Mouse (Mus musculus) lung, embryonic 16.5 days (tissue): ENCODE measurements around the gene Kptn. TPM values are rescaled to one million over a fixed set of nuclear protein-coding genes. Genes with fewer than 3 reads are reported as not detected.

Source experiments
- ATAC-seq: fragments of 200-750 bp; cut with Nextera tagmentation; 2 replicates; pipeline ENCODE4 v1.8.0; 2017; ENCODE audit warnings: low read depth, mild to moderate bottlenecking, moderate library complexity
- H3K27ac ChIP-seq: fragments of 300-500 bp; sonication (generic); 2 replicates; pipeline ENCODE4 v1.5.1; 2014; ENCODE audit warnings: mild to moderate bottlenecking, control low read depth, low read length
- H3K27me3 ChIP-seq: fragments of 300-500 bp; sonication (generic); 2 replicates; pipeline ENCODE4 v1.6.1; 2014; ENCODE audit warnings: low read depth, low read length, mixed read lengths; ENCODE audit not compliant: control insufficient read depth, insufficient read depth
- H3K36me3 ChIP-seq: fragments of 300-500 bp; sonication (generic); 2 replicates; pipeline ENCODE4 v1.6.1; 2014; ENCODE audit warnings: low read length; ENCODE audit not compliant: control insufficient read depth, insufficient read depth
- H3K4me1 ChIP-seq: fragments of 300-500 bp; sonication (generic); replicated peaks from 2 replicates; pipeline ENCODE4 v1.6.1; 2014; ENCODE audit warnings: low read length, mixed read lengths; ENCODE audit not compliant: control insufficient read depth, insufficient read depth
- H3K4me2 ChIP-seq: fragments of 300-500 bp; sonication (generic); 2 replicates; pipeline ENCODE4 v1.6.1; 2014; ENCODE audit warnings: low read depth, low read length, control low read depth
- H3K4me3 ChIP-seq: fragments of 300-500 bp; sonication (generic); 2 replicates; pipeline ENCODE4 v1.5.1; 2014; ENCODE audit warnings: mild to moderate bottlenecking, low read length, control low read depth
- H3K9ac ChIP-seq: fragments of 300-500 bp; sonication (generic); 2 replicates; pipeline ENCODE4 v1.6.1; 2014; ENCODE audit warnings: low read length, control low read depth
- H3K9me3 ChIP-seq: fragments of 300-500 bp; sonication (generic); 2 replicates; pipeline ENCODE4 v1.6.1; 2016; ENCODE audit warnings: low read length; ENCODE audit not compliant: control insufficient read depth
- WGBS: fragments of 180-500 bp; shearing (Covaris S2); extraction: QIAGEN DNeasy Blood & Tissue Kit; methylation state at CpG from one replicate; pipeline ENCODE4 v1.1.7; 2014; 5-methylcytosine and 5-hydroxymethylcytosine counted together
- polyA plus RNA-seq: library from polyadenylated mRNA; unstranded; fragments of >200 nt; fragmentation: Nextera tagmentation; extraction: Ambion mirVana; gene quantifications from 2 replicates; pipeline ENCODE4 v1.2.1, GENCODE M21; 2015

Gene Kptn
- polyA plus RNA-seq, 1 experiment from 2014 or later: 28.3 TPM

DNA sequence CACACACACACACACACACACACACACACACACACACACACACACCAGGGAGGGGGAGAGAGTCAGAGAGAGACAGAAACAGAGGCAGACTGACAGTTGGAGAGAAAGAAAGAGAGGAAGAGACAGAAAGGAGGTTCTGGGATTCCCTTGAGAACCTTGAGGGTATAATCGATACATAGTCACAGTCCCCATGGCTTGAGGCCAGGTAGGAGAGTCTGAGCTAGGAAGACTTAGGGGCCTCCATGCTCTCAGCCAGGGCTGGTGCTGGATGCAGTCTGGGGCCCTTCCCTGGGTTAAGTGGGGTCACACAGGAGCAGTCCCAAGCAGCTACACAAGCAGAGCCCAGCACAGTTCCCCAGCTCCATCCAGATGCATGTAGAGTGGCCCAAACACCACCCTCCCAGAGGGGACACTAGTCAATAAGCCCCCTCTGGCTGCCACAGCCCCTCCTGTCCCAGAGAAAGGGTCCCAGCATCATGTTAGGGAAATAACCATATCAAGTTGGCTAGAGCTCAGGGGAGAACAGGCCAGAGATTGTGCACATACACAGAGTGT is 53.0 kb downstream of the Kptn start:
- Histone ChIP-seq H3K36me3 (no peaks in the 10 kb centered on the region), H3K27ac (no peak overlapping the region)
- ATAC-seq: no peak

GRCm38 (mm10) chr7:16173146-16173545 is 53.5 kb downstream of the Kptn start:
- 60% methylated on average over 5 of the region's 5 CpGs for WGBS
- no peak for ATAC-seq

More for the DNA sequence above, 53.0 kb downstream of the Kptn start:
- WGBS: 15% methylated on average over 1 of the region's 1 CpGs
- no peaks in the 10 kb centered on the region for H3K27me3 ChIP-seq
- peaks cover 1% of the 10 kb centered on the region for H3K9me3 ChIP-seq
- no peak overlapping the region for H3K4me2 ChIP-seq
- H3K9ac ChIP-seq: no peak overlapping the region
- peaks cover 6% of the 10 kb centered on the region; the same call in 1 of the 2 replicates for H3K4me1 ChIP-seq
- no peak overlapping the region for H3K4me3 ChIP-seq

DNA sequence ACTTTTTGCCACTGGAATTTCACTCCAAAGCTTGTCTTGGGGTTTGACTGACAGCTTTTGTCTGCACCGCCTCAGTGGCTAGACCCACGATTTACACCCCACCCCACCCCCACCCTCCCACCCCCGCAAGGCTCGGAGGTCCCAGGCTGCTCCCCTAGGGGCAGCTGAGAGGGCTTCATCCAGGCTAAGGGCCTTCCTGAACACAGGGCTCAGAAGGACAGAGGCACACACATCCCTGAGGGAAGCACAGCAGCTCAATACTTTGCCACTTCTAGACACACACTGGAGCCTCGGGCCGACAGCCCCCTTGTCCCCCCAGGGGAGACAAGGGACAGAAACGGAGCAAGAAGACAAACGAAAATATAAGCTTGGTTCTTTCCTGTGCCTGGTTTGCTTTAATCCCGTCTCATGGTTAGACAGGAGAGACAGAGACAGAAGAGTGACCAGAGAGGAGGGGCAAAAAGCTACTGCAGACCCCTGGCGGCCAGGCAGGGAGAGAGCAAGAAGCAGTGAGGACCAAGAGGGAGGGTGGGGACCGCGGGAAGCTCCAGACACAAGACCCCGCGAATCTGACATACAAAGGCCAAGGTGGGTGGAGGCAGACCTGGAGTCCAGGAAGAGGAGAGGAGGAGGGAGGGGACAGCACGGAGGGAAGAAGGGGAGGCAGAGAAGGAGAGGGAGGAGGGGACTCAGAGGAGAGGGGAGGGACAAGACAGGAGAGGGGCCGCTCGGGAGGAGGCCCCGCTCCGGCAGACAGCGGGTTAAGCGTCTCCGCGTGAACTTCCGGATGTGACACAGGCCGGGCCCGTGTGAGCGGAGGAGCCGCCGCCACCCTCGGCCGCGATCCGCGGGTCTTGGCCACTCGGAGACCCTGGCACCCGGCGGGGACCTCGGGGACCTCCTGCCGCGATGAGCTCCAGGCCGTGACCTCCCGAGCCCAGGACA is 55.2 kb downstream of the Kptn start, which contains the start of gene Meis3:
TSS of gene Meis3 (plus strand) at position 494 of the 945 bp plus-strand sequence.
- under 1% methylated on average over 42 of the region's 42 CpGs for WGBS
- Histone ChIP-seq H3K9ac (peak within 1 kb of the TSS; percentile 73), H3K27me3 (no peaks in the 10 kb centered on the region), H3K36me3 (no peaks in the 10 kb centered on the region), H3K4me1 (peaks cover 6% of the 10 kb centered on the region; the same call in 1 of the 2 replicates), H3K4me2 (peak within 1 kb of the TSS; percentile 78), H3K9me3 (no peaks in the 10 kb centered on the region), H3K27ac (no peak within 1 kb of the TSS), H3K4me3 (peak within 1 kb of the TSS; percentile 63)
- ATAC-seq: peak; percentile 94

More at GRCm38 (mm10) chr7:16173146-16173545, 53.5 kb downstream of the Kptn start:
- peaks cover 6% of the 10 kb centered on the region; the same call in 1 of the 2 replicates for H3K4me1 ChIP-seq
- H3K36me3 ChIP-seq: no peaks in the 10 kb centered on the region
- H3K9me3 ChIP-seq: no peaks in the 10 kb centered on the region; the same call in 1 of the 2 replicates
- H3K9ac ChIP-seq: no peak overlapping the region
- no peak overlapping the region for H3K27ac ChIP-seq
- no peaks in the 10 kb centered on the region for H3K27me3 ChIP-seq
- H3K4me2 ChIP-seq: no peak overlapping the region
- H3K4me3 ChIP-seq: no peak overlapping the region

GRCm38 (mm10) chr7:16175542-16175931 is 55.8 kb downstream of the Kptn start:
- WGBS: 0% methylated on average over 10 of the region's 10 CpGs
- Histone ChIP-seq H3K27me3 (no peaks in the 10 kb centered on the region), H3K9me3 (no peaks in the 10 kb centered on the region), H3K4me2 (peak overlapping the region; percentile 78), H3K27ac (no peak overlapping the region), H3K4me3 (peak overlapping the region; percentile 63), H3K36me3 (no peaks in the 10 kb centered on the region), H3K4me1 (peaks cover 6% of the 10 kb centered on the region; the same call in 1 of the 2 replicates), H3K9ac (peak overlapping the region; percentile 73)
- ATAC-seq: peak; percentile 10

Other genes with a start within 250 kb of the Kptn start
- not detected in 2 replicates for gene Crx, start 239.9 kb upstream of the Kptn start, polyA plus RNA-seq
- gene Crxos, start 237.3 kb upstream of the Kptn start, polyA plus RNA-seq: not detected in 2 replicates
- 755 and 791 TPM in 2 replicates for gene Selenow, start 197.5 kb upstream of the Kptn start, polyA plus RNA-seq
- 185 and 189 TPM in 2 replicates for gene Nop53, start 173.8 kb upstream of the Kptn start, polyA plus RNA-seq
- 95.0 and 109 TPM in 2 replicates for gene Ehd2, start 152.3 kb upstream of the Kptn start, polyA plus RNA-seq
- 5.9 TPM in 2 replicates for gene Bicra, start 72.0 kb upstream of the Kptn start, polyA plus RNA-seq
- gene Zfp541, start 58.1 kb upstream of the Kptn start, polyA plus RNA-seq: 0.06 TPM in 1 of 2 replicates, not detected in the other
- 167 and 202 TPM in 2 replicates for gene Napa, start 21.4 kb upstream of the Kptn start, polyA plus RNA-seq
- 0.08 and 0.10 TPM in 2 replicates for gene Slc8a2, start 9.9 kb downstream of the Kptn start, polyA plus RNA-seq
- gene Meis3, start 55.2 kb downstream of the Kptn start, polyA plus RNA-seq: 19.5 and 19.8 TPM in 2 replicates
- gene Dhx34, start 102.1 kb downstream of the Kptn start, polyA plus RNA-seq: 13.8 and 14.9 TPM in 2 replicates
- 0.44 and 0.53 TPM in 2 replicates for gene C5ar2, start 124.3 kb downstream of the Kptn start, polyA plus RNA-seq
- gene C5ar1, start 139.6 kb downstream of the Kptn start, polyA plus RNA-seq: 3.4 and 3.6 TPM in 2 replicates
- 12.1 and 12.3 TPM in 2 replicates for gene Inafm1, start 153.7 kb downstream of the Kptn start, polyA plus RNA-seq
- 20.1 and 25.9 TPM in 2 replicates for gene Ccdc9, start 166.9 kb downstream of the Kptn start, polyA plus RNA-seq
- gene Bbc3, start 188.5 kb downstream of the Kptn start, polyA plus RNA-seq: 12.4 and 14.3 TPM in 2 replicates